Mouse (Mus musculus) midbrain, embryonic 12.5 days (tissue): ENCODE measurements at regions not wholly inside any gene's neighbourhood (a gene's known extent, or its start where the extent isn't known, plus 50 kb on each side); places are given as distances from the start of the nearest gene placed in this dataset.

Experiments
- ATAC-seq: fragments of 200-750 bp; cut with Nextera tagmentation; 2 replicates; pipeline ENCODE4 v1.8.0; 2017; ENCODE audit warnings: low read depth, moderate TSS enrichment, moderate library complexity; ENCODE audit not compliant: low FRiP score
- H3K27ac ChIP-seq: fragments of 300-500 bp; sonication (generic); replicated peaks from 2 replicates; pipeline ENCODE4 v1.5.1; 2016; ENCODE audit warnings: mild to moderate bottlenecking
- H3K27me3 ChIP-seq: fragments of 300-500 bp; sonication (generic); 2 replicates; pipeline ENCODE4 v1.6.1; 2016; ENCODE audit warnings: mild to moderate bottlenecking
- H3K36me3 ChIP-seq: fragments of 300-500 bp; sonication (generic); 2 replicates; pipeline ENCODE4 v1.6.1; 2016
- H3K4me1 ChIP-seq: fragments of 300-500 bp; sonication (generic); 2 replicates; pipeline ENCODE4 v1.6.1; 2016
- H3K4me2 ChIP-seq: fragments of 300-500 bp; sonication (generic); replicated peaks from 2 replicates; pipeline ENCODE4 v1.6.1; 2016; ENCODE audit warnings: mild to moderate bottlenecking, moderate library complexity
- H3K4me3 ChIP-seq: fragments of 300-500 bp; sonication (generic); 2 replicates; pipeline ENCODE4 v1.5.1; 2016; ENCODE audit warnings: mild to moderate bottlenecking
- H3K9ac ChIP-seq: fragments of 300-500 bp; sonication (generic); replicated peaks from 2 replicates; pipeline ENCODE4 v1.6.1; 2016; ENCODE audit warnings: mild to moderate bottlenecking, moderate library complexity
- H3K9me3 ChIP-seq: fragments of 300-500 bp; sonication (generic); 2 replicates; pipeline ENCODE4 v1.6.1; 2016; ENCODE audit warnings: mild to moderate bottlenecking
- WGBS: fragments of 180-500 bp; shearing (Covaris S2); methylation state at CpG from one replicate; pipeline ENCODE4 v1.1.7; 2016; 5-methylcytosine and 5-hydroxymethylcytosine counted together

- 0 out of 2 replicates have a peak overlapping the region, but pooled peaks have one; percentile 20 for H3K9ac ChIP-seq
These were observed 143.2 kb downstream of the Zfp36l1 start for GRCm38 (mm10) chr12:79969346-79970226.

GRCm38 (mm10) chr12:79968676-79969075 lies 144.1 kb downstream of the Zfp36l1 start:
- H3K27ac ChIP-seq: no peak overlapping the region
- H3K4me2 ChIP-seq: no peak overlapping the region
- WGBS: 81% methylated on average over 3 of the region's 3 CpGs
- peaks cover 62% of the 10 kb centered on the region for H3K4me1 ChIP-seq
- no peaks in the 10 kb centered on the region for H3K9me3 ChIP-seq
- no peaks in the 10 kb centered on the region for H3K36me3 ChIP-seq
- no peak for ATAC-seq
- peaks cover 15% of the 10 kb centered on the region; the same call in 1 of the 2 replicates for H3K27me3 ChIP-seq
- no peak overlapping the region for H3K9ac ChIP-seq
- H3K4me3 ChIP-seq: no peak overlapping the region

More at GRCm38 (mm10) chr12:79969346-79970226, 143.2 kb downstream of the Zfp36l1 start:
- peak overlapping the region; percentile 75 for H3K27ac ChIP-seq
- peaks cover 15% of the 10 kb centered on the region; the same call in 1 of the 2 replicates for H3K27me3 ChIP-seq
- no peaks in the 10 kb centered on the region for H3K9me3 ChIP-seq
- H3K4me2 ChIP-seq: no peak overlapping the region
- H3K36me3 ChIP-seq: no peaks in the 10 kb centered on the region
- no peak overlapping the region for H3K4me3 ChIP-seq
- H3K4me1 ChIP-seq: peaks cover 65% of the 10 kb centered on the region
- 75% methylated on average over 3 of the region's 3 CpGs for WGBS
- peak; percentile 1; the same call in 1 of the 2 replicates for ATAC-seq

- H3K36me3 ChIP-seq: no peaks in the 10 kb centered on the region
- H3K27ac ChIP-seq: no peak overlapping the region
- no peak overlapping the region for H3K9ac ChIP-seq
- H3K4me1 ChIP-seq: peaks cover 62% of the 10 kb centered on the region
- no peaks in the 10 kb centered on the region for H3K9me3 ChIP-seq
- no peak for ATAC-seq
- H3K4me2 ChIP-seq: no peak overlapping the region
- H3K27me3 ChIP-seq: peaks cover 15% of the 10 kb centered on the region
- 84% methylated on average over 11 of the region's 11 CpGs for WGBS
- no peak overlapping the region for H3K4me3 ChIP-seq
These were observed 145.1 kb downstream of the Zfp36l1 start for GRCm38 (mm10) chr12:79967491-79968255.

- Histone ChIP-seq H3K4me3 (no peak overlapping the region), H3K36me3 (no peaks in the 10 kb centered on the region), H3K4me1 (peaks cover 61% of the 10 kb centered on the region), H3K9me3 (no peaks in the 10 kb centered on the region), H3K27me3 (peaks cover 15% of the 10 kb centered on the region), H3K4me2 (no peak overlapping the region), H3K9ac (no peak overlapping the region), H3K27ac (0 out of 2 replicates have a peak overlapping the region, but pooled peaks have one; percentile 63)
- WGBS: 62% methylated on average over 12 of the region's 12 CpGs
- no peak for ATAC-seq
These were observed 146.0 kb downstream of the Zfp36l1 start for GRCm38 (mm10) chr12:79966621-79967490.

GRCm38 (mm10) chr12:79966289-79966615 lies 146.6 kb downstream of the Zfp36l1 start:
- H3K27ac ChIP-seq: peak overlapping the region; percentile 63; the same call in 1 of the 2 replicates
- peaks cover 13% of the 10 kb centered on the region for H3K27me3 ChIP-seq
- no peaks in the 10 kb centered on the region for H3K36me3 ChIP-seq
- H3K4me2 ChIP-seq: peak overlapping the region; percentile 57
- ATAC-seq: no peak
- H3K4me3 ChIP-seq: peak overlapping the region; percentile 40; the same call in 1 of the 2 replicates
- WGBS: 47% methylated on average over 6 of the region's 6 CpGs
- H3K4me1 ChIP-seq: peaks cover 55% of the 10 kb centered on the region
- no peaks in the 10 kb centered on the region for H3K9me3 ChIP-seq
- peak overlapping the region; percentile 62; the same call in 1 of the 2 replicates for H3K9ac ChIP-seq

- peak; percentile 72 for ATAC-seq
- Histone ChIP-seq H3K27ac (peak overlapping the region; percentile 63), H3K36me3 (no peaks in the 10 kb centered on the region), H3K9me3 (no peaks in the 10 kb centered on the region), H3K4me2 (peak overlapping the region; percentile 57), H3K4me3 (peak overlapping the region; percentile 40), H3K9ac (peak overlapping the region; percentile 62), H3K27me3 (peaks cover 12% of the 10 kb centered on the region), H3K4me1 (peaks cover 49% of the 10 kb centered on the region)
- 4% methylated on average over 46 of the region's 46 CpGs for WGBS
These were observed 147.1 kb downstream of the Zfp36l1 start for GRCm38 (mm10) chr12:79965471-79966288.

- no peaks in the 10 kb centered on the region for H3K36me3 ChIP-seq
- no peak overlapping the region for H3K4me3 ChIP-seq
- ATAC-seq: no peak
- peaks cover 29% of the 10 kb centered on the region for H3K4me1 ChIP-seq
- 84% methylated on average over 9 of the region's 9 CpGs for WGBS
- H3K27ac ChIP-seq: no peak overlapping the region
- H3K9me3 ChIP-seq: no peaks in the 10 kb centered on the region
- H3K9ac ChIP-seq: no peak overlapping the region
- peaks cover 9% of the 10 kb centered on the region for H3K27me3 ChIP-seq
- no peak overlapping the region for H3K4me2 ChIP-seq
These were observed 149.3 kb downstream of the Zfp36l1 start for GRCm38 (mm10) chr12:79963443-79964025.

- Histone ChIP-seq H3K4me1 (peaks cover 27% of the 10 kb centered on the region), H3K27ac (no peak overlapping the region), H3K27me3 (peaks cover 9% of the 10 kb centered on the region), H3K9me3 (no peaks in the 10 kb centered on the region), H3K9ac (no peak overlapping the region), H3K4me3 (no peak overlapping the region), H3K36me3 (no peaks in the 10 kb centered on the region), H3K4me2 (no peak overlapping the region)
- WGBS: 96% methylated on average over 11 of the region's 11 CpGs
- no peak for ATAC-seq
These were observed 150.1 kb downstream of the Zfp36l1 start for GRCm38 (mm10) chr12:79962649-79963236.

GRCm38 (mm10) chr12:79961881-79962280 lies 150.9 kb downstream of the Zfp36l1 start:
- WGBS: 90% methylated on average over 4 of the region's 4 CpGs
- no peak for ATAC-seq

GRCm38 (mm10) chr12:79961076-79961475 lies 151.7 kb downstream of the Zfp36l1 start:
- no peak overlapping the region for H3K4me2 ChIP-seq
- peaks cover 12% of the 10 kb centered on the region; the same call in 1 of the 2 replicates for H3K27me3 ChIP-seq
- 94% methylated on average over 6 of the region's 6 CpGs for WGBS
- H3K4me3 ChIP-seq: no peak overlapping the region
- H3K36me3 ChIP-seq: no peaks in the 10 kb centered on the region
- H3K27ac ChIP-seq: no peak overlapping the region
- H3K9me3 ChIP-seq: no peaks in the 10 kb centered on the region
- ATAC-seq: no peak
- peaks cover 19% of the 10 kb centered on the region for H3K4me1 ChIP-seq
- H3K9ac ChIP-seq: no peak overlapping the region

More at GRCm38 (mm10) chr12:79961881-79962280, 150.9 kb downstream of the Zfp36l1 start:
- Histone ChIP-seq H3K9ac (no peak overlapping the region), H3K4me1 (peaks cover 27% of the 10 kb centered on the region), H3K4me2 (no peak overlapping the region), H3K36me3 (no peaks in the 10 kb centered on the region), H3K9me3 (no peaks in the 10 kb centered on the region), H3K27ac (no peak overlapping the region), H3K27me3 (peaks cover 6% of the 10 kb centered on the region; the same call in 1 of the 2 replicates), H3K4me3 (no peak overlapping the region)
